Mouse (Mus musculus) midbrain, embryonic 16.5 days (tissue): ENCODE results near the gene Tctex1d2. TPM values are rescaled to one million over a fixed set of nuclear protein-coding genes. Genes with fewer than 3 reads are reported as not detected.

Experiments used
- ATAC-seq: fragments of 200-750 bp; cut with Nextera tagmentation; 2 replicates; pipeline ENCODE4 v1.8.0; 2017; ENCODE audit warnings: moderate TSS enrichment
- H3K27ac ChIP-seq: fragments of 300-500 bp; sonication (generic); 2 replicates; pipeline ENCODE4 v1.5.1; 2014; ENCODE audit warnings: mild to moderate bottlenecking, low read length, mixed read lengths
- H3K27me3 ChIP-seq: fragments of 300-500 bp; sonication (generic); 2 replicates; pipeline ENCODE4 v1.6.1; 2014; ENCODE audit warnings: low read depth, low read length, mixed read lengths; ENCODE audit not compliant: control insufficient read depth, insufficient read depth
- H3K36me3 ChIP-seq: fragments of 300-500 bp; sonication (generic); 2 replicates; pipeline ENCODE4 v1.6.1; 2014; ENCODE audit warnings: mild to moderate bottlenecking, low read length, moderate library complexity, mixed read lengths; ENCODE audit not compliant: control insufficient read depth, insufficient read depth
- H3K4me1 ChIP-seq: fragments of 300-500 bp; sonication (generic); 2 replicates; pipeline ENCODE4 v1.6.1; 2014; ENCODE audit warnings: mild to moderate bottlenecking, low read length, mixed read lengths; ENCODE audit not compliant: control insufficient read depth, insufficient read depth
- H3K4me2 ChIP-seq: fragments of 300-500 bp; sonication (generic); 2 replicates; pipeline ENCODE4 v1.6.1; 2014; ENCODE audit warnings: mild to moderate bottlenecking, low read length, mixed read lengths
- H3K4me3 ChIP-seq: fragments of 300-500 bp; sonication (generic); 2 replicates; pipeline ENCODE4 v1.5.1; 2014; ENCODE audit warnings: low read depth, mild to moderate bottlenecking, low read length, moderate library complexity, mixed read lengths
- H3K9ac ChIP-seq: fragments of 300-500 bp; sonication (generic); 2 replicates; pipeline ENCODE4 v1.6.1; 2014; ENCODE audit warnings: low read depth, low read length, mixed read lengths
- H3K9me3 ChIP-seq: fragments of 300-500 bp; sonication (generic); replicated peaks from 2 replicates; pipeline ENCODE4 v1.6.1; 2014; ENCODE audit warnings: mild to moderate bottlenecking, low read length, mixed read lengths; ENCODE audit not compliant: control insufficient read depth, poor library complexity, severe bottlenecking
- whole genome bisulfite sequencing: fragments of 180-500 bp; shearing (Covaris S2); extraction: QIAGEN DNeasy Blood & Tissue Kit; methylation state at CpG from one replicate; pipeline ENCODE4 v1.1.7; 2014; 5-methylcytosine and 5-hydroxymethylcytosine counted together
- polyA plus RNA-seq: library from polyadenylated mRNA; unstranded; fragments of >200 nt; fragmentation: Nextera tagmentation; extraction: Ambion mirVana; gene quantifications from 2 replicates; pipeline ENCODE4 v1.2.1, GENCODE M21; 2015

The Tctex1d2 gene
- 40.3 and 41.3 TPM in 2 replicates for polyA plus RNA-seq

DNA sequence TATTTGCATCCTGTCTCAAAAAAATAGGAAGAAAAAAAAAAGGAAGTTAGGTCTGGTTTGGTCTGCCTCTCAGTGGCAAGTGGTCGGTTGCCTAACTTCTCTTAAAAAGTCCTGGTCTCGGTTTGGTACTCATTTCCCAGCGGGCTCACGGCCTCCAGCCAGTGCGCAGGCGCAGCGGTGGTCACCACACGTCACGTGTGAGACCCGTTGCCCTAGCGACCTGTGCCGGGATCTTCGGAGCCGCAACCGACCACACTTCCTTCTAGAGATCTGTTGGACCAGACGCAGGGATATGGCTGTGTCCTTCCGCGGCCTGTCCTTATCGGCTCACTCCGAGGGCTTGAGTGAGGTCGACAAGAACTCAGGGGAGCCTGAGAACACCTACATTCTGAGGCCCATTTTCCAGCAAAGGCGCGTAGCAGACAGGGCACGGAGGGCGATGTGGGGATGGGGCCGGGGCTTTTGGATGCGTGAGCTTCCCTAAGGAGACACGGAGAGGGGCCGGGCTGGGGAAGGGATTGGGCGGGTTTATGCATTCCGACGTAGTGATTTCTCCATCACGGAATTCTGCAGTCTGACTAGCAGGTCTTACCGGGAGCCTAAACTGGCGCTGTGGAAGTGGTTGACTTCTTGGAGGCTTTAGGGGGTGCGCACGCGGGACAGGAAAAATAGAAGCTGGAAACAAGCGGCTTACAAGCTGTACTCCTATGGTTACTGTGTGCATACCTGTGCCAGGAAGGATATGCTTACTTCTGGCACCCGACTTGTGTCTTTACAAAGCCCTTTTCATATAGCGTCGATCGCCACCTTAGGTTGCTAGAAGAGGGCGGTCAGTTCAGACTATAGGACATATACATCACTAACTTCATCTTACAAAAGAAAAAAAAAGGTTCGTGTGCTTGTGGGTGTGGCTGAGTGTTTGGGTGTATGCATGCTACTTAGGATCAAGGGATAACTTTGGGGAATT is at the start of gene Tctex1d2:
TSS of gene Tctex1d2 (plus strand) at position 186 of the 967 bp plus-strand sequence.
- Histone ChIP-seq H3K4me2 (peak within 1 kb of the TSS; percentile 63), H3K4me1 (peaks cover 10% of the 10 kb centered on the region), H3K27me3 (no peaks in the 10 kb centered on the region), H3K27ac (peak within 1 kb of the TSS; percentile 93), H3K9me3 (no peaks in the 10 kb centered on the region), H3K4me3 (peak within 1 kb of the TSS; percentile 65), H3K36me3 (no peaks in the 10 kb centered on the region), H3K9ac (peak within 1 kb of the TSS; percentile 69)
- ATAC-seq: peak; percentile 96
- WGBS: under 1% methylated on average over 45 of the region's 45 CpGs

- no peaks in the 10 kb centered on the region for H3K9me3 ChIP-seq
- H3K4me1 ChIP-seq: no peaks in the 10 kb centered on the region
- no peak overlapping the region for H3K4me3 ChIP-seq
- no peak for ATAC-seq
- H3K36me3 ChIP-seq: peaks cover 18% of the 10 kb centered on the region
- H3K27me3 ChIP-seq: no peaks in the 10 kb centered on the region
- H3K27ac ChIP-seq: no peak overlapping the region
- 91% methylated on average over 4 of the region's 4 CpGs for WGBS
- H3K4me2 ChIP-seq: no peak overlapping the region
- H3K9ac ChIP-seq: no peak overlapping the region
Measured at GRCm38 (mm10) chr16:32371351-32371750, 48.2 kb upstream of the Tctex1d2 start.

GRCm38 (mm10) chr16:32379575-32379974 is 39.9 kb upstream of the Tctex1d2 start:
- Histone ChIP-seq H3K4me1 (no peaks in the 10 kb centered on the region), H3K4me3 (no peak overlapping the region), H3K27me3 (no peaks in the 10 kb centered on the region), H3K9ac (no peak overlapping the region), H3K27ac (no peak overlapping the region), H3K36me3 (peaks cover 56% of the 10 kb centered on the region), H3K9me3 (no peaks in the 10 kb centered on the region), H3K4me2 (no peak overlapping the region)
- WGBS: 93% methylated on average over 2 of the region's 2 CpGs
- ATAC-seq: no peak

GRCm38 (mm10) chr16:32382901-32383300 is 36.6 kb upstream of the Tctex1d2 start:
- H3K9me3 ChIP-seq: no peaks in the 10 kb centered on the region
- H3K9ac ChIP-seq: no peak overlapping the region
- no peaks in the 10 kb centered on the region for H3K4me1 ChIP-seq
- H3K4me3 ChIP-seq: no peak overlapping the region
- no peak overlapping the region for H3K4me2 ChIP-seq
- ATAC-seq: no peak
- H3K27ac ChIP-seq: no peak overlapping the region
- no peaks in the 10 kb centered on the region for H3K27me3 ChIP-seq
- peaks cover 42% of the 10 kb centered on the region for H3K36me3 ChIP-seq

- WGBS: 92% methylated on average over 2 of the region's 2 CpGs
Measured at GRCm38 (mm10) chr16:32384885-32385284, 34.6 kb upstream of the Tctex1d2 start.

DNA sequence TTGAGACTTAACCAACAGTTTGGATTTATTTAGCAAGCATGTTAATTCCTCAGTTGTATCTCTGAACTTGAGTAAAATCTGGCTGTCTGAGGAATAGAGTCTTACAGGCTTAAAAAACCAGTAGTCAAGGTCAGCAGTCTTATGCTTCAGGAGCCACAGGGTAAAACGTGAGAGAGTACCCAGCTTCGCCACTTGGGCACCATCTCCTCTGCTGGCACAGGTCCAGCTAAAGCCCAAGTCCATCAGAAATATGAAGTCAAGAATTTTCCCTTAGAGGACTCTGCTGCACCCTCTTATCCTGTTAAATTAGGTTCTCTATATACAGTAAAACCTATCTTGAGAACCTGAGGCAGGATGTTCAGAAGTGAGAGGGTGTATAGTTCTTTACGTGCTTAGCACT is 32.7 kb upstream of the Tctex1d2 start:
- no peak overlapping the region for H3K9ac ChIP-seq
- no peak overlapping the region for H3K4me2 ChIP-seq
- no peak overlapping the region for H3K27ac ChIP-seq
- H3K9me3 ChIP-seq: no peaks in the 10 kb centered on the region
- H3K36me3 ChIP-seq: peaks cover 20% of the 10 kb centered on the region
- H3K4me3 ChIP-seq: no peak overlapping the region
- no peak for ATAC-seq
- H3K4me1 ChIP-seq: no peaks in the 10 kb centered on the region
- WGBS: 80% methylated on average over 3 of the region's 3 CpGs
- no peaks in the 10 kb centered on the region for H3K27me3 ChIP-seq

More at GRCm38 (mm10) chr16:32384885-32385284, 34.6 kb upstream of the Tctex1d2 start:
- Histone ChIP-seq H3K36me3 (peaks cover 27% of the 10 kb centered on the region), H3K9ac (no peak overlapping the region), H3K9me3 (no peaks in the 10 kb centered on the region), H3K27ac (no peak overlapping the region), H3K4me2 (no peak overlapping the region), H3K27me3 (no peaks in the 10 kb centered on the region), H3K4me1 (no peaks in the 10 kb centered on the region), H3K4me3 (no peak overlapping the region)
- no peak for ATAC-seq

- no peaks in the 10 kb centered on the region for H3K27me3 ChIP-seq
- H3K36me3 ChIP-seq: peaks cover 7% of the 10 kb centered on the region
- no peak overlapping the region for H3K4me3 ChIP-seq
- no peak for ATAC-seq
- no peak overlapping the region for H3K9ac ChIP-seq
- no peak overlapping the region for H3K4me2 ChIP-seq
- no peak overlapping the region for H3K27ac ChIP-seq
- no peaks in the 10 kb centered on the region for H3K9me3 ChIP-seq
- no peaks in the 10 kb centered on the region for H3K4me1 ChIP-seq
Measured at GRCm38 (mm10) chr16:32389049-32389448, 30.5 kb upstream of the Tctex1d2 start.

GRCm38 (mm10) chr16:32389841-32390240 is 29.7 kb upstream of the Tctex1d2 start:
- 88% methylated on average over 3 of the region's 3 CpGs for WGBS
- Histone ChIP-seq H3K36me3 (peaks cover 5% of the 10 kb centered on the region), H3K9me3 (no peaks in the 10 kb centered on the region), H3K27ac (no peak overlapping the region), H3K27me3 (no peaks in the 10 kb centered on the region), H3K4me3 (no peak overlapping the region), H3K9ac (no peak overlapping the region), H3K4me2 (no peak overlapping the region), H3K4me1 (no peaks in the 10 kb centered on the region)
- no peak for ATAC-seq

- H3K4me1 ChIP-seq: no peaks in the 10 kb centered on the region
- no peaks in the 10 kb centered on the region for H3K9me3 ChIP-seq
- no peak overlapping the region for H3K9ac ChIP-seq
- no peaks in the 10 kb centered on the region for H3K27me3 ChIP-seq
- ATAC-seq: no peak
- H3K4me2 ChIP-seq: no peak overlapping the region
- H3K27ac ChIP-seq: no peak overlapping the region
- peaks cover 3% of the 10 kb centered on the region for H3K36me3 ChIP-seq
- no peak overlapping the region for H3K4me3 ChIP-seq
- WGBS: 94% methylated on average over 3 of the region's 3 CpGs
Measured at GRCm38 (mm10) chr16:32390882-32391281, 28.6 kb upstream of the Tctex1d2 start.
